Mouse (Mus musculus): Measurements from ENCODE around the gene Resp18.
"Not testable (repeated sequence)": the region's sequence is repeated elsewhere in the genome, so short reads cannot be mapped to it uniquely, and the experiment has no call there.

Gene Resp18

GRCm38 (mm10) chr1:75234606-75235005 is 43.6 kb downstream of the Resp18 start:
- Histone ChIP-seq H3K4me3 (replicated peaks; ENCODE audit: low read length) (no peak overlapping the region), H3K27me3 (ENCODE audit: insufficient read depth, low read length) (peaks cover 8% of the 10 kb centered on the region), H3K4me1 (replicated peaks; ENCODE audit: low read depth, low read length) (peaks cover 63% of the 10 kb centered on the region), H3K9me3 (ENCODE audit: low read length) (peaks cover under 1% of the 10 kb centered on the region; the same call in 1 of the 2 replicates), H3K36me3 (ENCODE audit: insufficient read depth, low read length) (peaks cover 25% of the 10 kb centered on the region)
- no peak for TF ChIP-seq NANOG (IDR thresholded peaks at IDR 0.05; ENCODE audit: borderline replicate concordance, low read length)
- peak; percentile 36; the same call in 1 of the 2 replicates for TF ChIP-seq CTCF (conservative IDR thresholded peaks at IDR 0.05; ENCODE audit: low read length)

GRCm38 (mm10) chr1:75232489-75232888 is 45.7 kb downstream of the Resp18 start:
- H3K36me3 ChIP-seq (ENCODE audit: insufficient read depth, low read length), result peaks cover 20% of the 10 kb centered on the region
- peak; percentile 14; the same call in 1 of the 2 replicates for TF ChIP-seq CTCF (conservative IDR thresholded peaks at IDR 0.05; ENCODE audit: low read length)
- H3K9me3 ChIP-seq (ENCODE audit: low read length); H3K4me3 ChIP-seq (replicated peaks; ENCODE audit: low read length); H3K27me3 ChIP-seq (ENCODE audit: insufficient read depth, low read length): not testable (repeated sequence)
- H3K4me1 ChIP-seq (replicated peaks; ENCODE audit: low read depth, low read length), result peaks cover 73% of the 10 kb centered on the region

- Histone ChIP-seq H3K4me1 (replicated peaks; ENCODE audit: low read depth, low read length) (peaks cover 73% of the 10 kb centered on the region), H3K4me3 (replicated peaks; ENCODE audit: low read length) (no peak within 1 kb of the TSS), H3K9me3 (ENCODE audit: low read length) (peaks cover 6% of the 10 kb centered on the region; the same call in 1 of the 2 replicates), H3K36me3 (ENCODE audit: insufficient read depth, low read length) (peaks cover 20% of the 10 kb centered on the region), H3K27me3 (ENCODE audit: insufficient read depth, low read length) (no peaks in the 10 kb centered on the region)
- TF ChIP-seq NANOG (IDR thresholded peaks at IDR 0.05; ENCODE audit: borderline replicate concordance, low read length), result no peak
- TF ChIP-seq POU5F1 (IDR thresholded peaks at IDR 0.05; ENCODE audit: borderline replicate concordance, low read length), result no peak
- TF ChIP-seq CTCF (conservative IDR thresholded peaks at IDR 0.05; ENCODE audit: low read length), result no peak
Observed at GRCm38 (mm10) chr1:75231664-75232152, 46.5 kb downstream of the Resp18 start, which contains the start of gene A630095N17Rik. A630095N17Rik (minus strand) TSS chr1:75232102.

GRCm38 (mm10) chr1:75231224-75231623 is 47.0 kb downstream of the Resp18 start:
- peaks cover 6% of the 10 kb centered on the region; the same call in 1 of the 2 replicates for H3K9me3 ChIP-seq (ENCODE audit: low read length)
- no peak overlapping the region for H3K4me3 ChIP-seq (replicated peaks; ENCODE audit: low read length)
- TF ChIP-seq POU5F1 (IDR thresholded peaks at IDR 0.05; ENCODE audit: borderline replicate concordance, low read length), result no peak
- TF ChIP-seq CTCF (conservative IDR thresholded peaks at IDR 0.05; ENCODE audit: low read length), result no peak
- TF ChIP-seq NANOG (IDR thresholded peaks at IDR 0.05; ENCODE audit: borderline replicate concordance, low read length), result no peak
- peaks cover 78% of the 10 kb centered on the region for H3K4me1 ChIP-seq (replicated peaks; ENCODE audit: low read depth, low read length)
- H3K27me3 ChIP-seq (ENCODE audit: insufficient read depth, low read length), result no peaks in the 10 kb centered on the region
- H3K36me3 ChIP-seq (ENCODE audit: insufficient read depth, low read length), result peaks cover 20% of the 10 kb centered on the region

GRCm38 (mm10) chr1:75230335-75230994 is 47.8 kb downstream of the Resp18 start:
- peaks cover 82% of the 10 kb centered on the region for H3K4me1 ChIP-seq (replicated peaks; ENCODE audit: low read depth, low read length)
- peaks cover 20% of the 10 kb centered on the region for H3K36me3 ChIP-seq (ENCODE audit: insufficient read depth, low read length)
- no peak overlapping the region; the same call in 1 of the 2 replicates for H3K4me3 ChIP-seq (replicated peaks; ENCODE audit: low read length)
- H3K9me3 ChIP-seq (ENCODE audit: low read length), result peaks cover 6% of the 10 kb centered on the region; the same call in 1 of the 2 replicates
- TF ChIP-seq NANOG (IDR thresholded peaks at IDR 0.05; ENCODE audit: borderline replicate concordance, low read length) (no peak), CTCF (conservative IDR thresholded peaks at IDR 0.05; ENCODE audit: low read length) (no peak), POU5F1 (IDR thresholded peaks at IDR 0.05; ENCODE audit: borderline replicate concordance, low read length) (no peak)
- no peaks in the 10 kb centered on the region for H3K27me3 ChIP-seq (ENCODE audit: insufficient read depth, low read length)

- TF ChIP-seq NANOG (IDR thresholded peaks at IDR 0.05; ENCODE audit: borderline replicate concordance, low read length), result no peak
- TF ChIP-seq POU5F1 (IDR thresholded peaks at IDR 0.05; ENCODE audit: borderline replicate concordance, low read length), result no peak
- TF ChIP-seq CTCF (conservative IDR thresholded peaks at IDR 0.05; ENCODE audit: low read length), result no peak
- Histone ChIP-seq H3K9me3 (ENCODE audit: low read length) (peaks cover 6% of the 10 kb centered on the region; the same call in 1 of the 2 replicates), H3K27me3 (ENCODE audit: insufficient read depth, low read length) (no peaks in the 10 kb centered on the region), H3K4me1 (replicated peaks; ENCODE audit: low read depth, low read length) (peaks cover 86% of the 10 kb centered on the region), H3K36me3 (ENCODE audit: insufficient read depth, low read length) (peaks cover 20% of the 10 kb centered on the region), H3K4me3 (replicated peaks; ENCODE audit: low read length) (no peak overlapping the region)
Observed at GRCm38 (mm10) chr1:75229158-75229557, 49.1 kb downstream of the Resp18 start.

- H3K36me3 ChIP-seq (ENCODE audit: insufficient read depth, low read length), result peaks cover 20% of the 10 kb centered on the region
- peaks cover 6% of the 10 kb centered on the region; the same call in 1 of the 2 replicates for H3K9me3 ChIP-seq (ENCODE audit: low read length)
- TF ChIP-seq POU5F1 (IDR thresholded peaks at IDR 0.05; ENCODE audit: borderline replicate concordance, low read length) (no peak), NANOG (IDR thresholded peaks at IDR 0.05; ENCODE audit: borderline replicate concordance, low read length) (peak; percentile 97), CTCF (conservative IDR thresholded peaks at IDR 0.05; ENCODE audit: low read length) (no peak)
- H3K4me3 ChIP-seq (replicated peaks; ENCODE audit: low read length), result 0 out of 2 replicates have a peak overlapping the region, but pooled peaks have one; percentile 1
- no peaks in the 10 kb centered on the region for H3K27me3 ChIP-seq (ENCODE audit: insufficient read depth, low read length)
- peaks cover 95% of the 10 kb centered on the region for H3K4me1 ChIP-seq (replicated peaks; ENCODE audit: low read depth, low read length)
Observed at GRCm38 (mm10) chr1:75227653-75228052, 50.6 kb downstream of the Resp18 start.

GRCm38 (mm10) chr1:75226138-75226537 is 52.1 kb downstream of the Resp18 start:
- no peak for TF ChIP-seq NANOG (IDR thresholded peaks at IDR 0.05; ENCODE audit: borderline replicate concordance, low read length)
- no peak for TF ChIP-seq CTCF (conservative IDR thresholded peaks at IDR 0.05; ENCODE audit: low read length)
- TF ChIP-seq POU5F1 (IDR thresholded peaks at IDR 0.05; ENCODE audit: borderline replicate concordance, low read length), result no peak
- H3K36me3 ChIP-seq (ENCODE audit: insufficient read depth, low read length), result peaks cover 16% of the 10 kb centered on the region
- peaks cover 96% of the 10 kb centered on the region for H3K4me1 ChIP-seq (replicated peaks; ENCODE audit: low read depth, low read length)
- H3K9me3 ChIP-seq (ENCODE audit: low read length), result peaks cover 6% of the 10 kb centered on the region; the same call in 1 of the 2 replicates
- H3K4me3 ChIP-seq (replicated peaks; ENCODE audit: low read length), result 0 out of 2 replicates have a peak overlapping the region, but pooled peaks have one; percentile 1
- no peaks in the 10 kb centered on the region for H3K27me3 ChIP-seq (ENCODE audit: insufficient read depth, low read length)

Data from E14TG2a.4 (cell line).